Mouse (Mus musculus) heart, adult 2 months (tissue): Measurements from ENCODE around the gene Cep63.

Source experiments
- CTCF ChIP-seq: fragments of 200-600 bp; IDR thresholded peaks from 2 replicates; pipeline ENCODE4 v1.8.1; 2022; ENCODE audit warnings: antibody characterized with exemption, mild to moderate bottlenecking, moderate library complexity
- POLR2A ChIP-seq: fragments of 200-500 bp; IDR thresholded peaks from 2 replicates; pipeline ENCODE4 v1.6.1; 2011; ENCODE audit warnings: mild to moderate bottlenecking, low read depth, low read length, control low read depth; ENCODE audit not compliant: insufficient read depth

DNA sequence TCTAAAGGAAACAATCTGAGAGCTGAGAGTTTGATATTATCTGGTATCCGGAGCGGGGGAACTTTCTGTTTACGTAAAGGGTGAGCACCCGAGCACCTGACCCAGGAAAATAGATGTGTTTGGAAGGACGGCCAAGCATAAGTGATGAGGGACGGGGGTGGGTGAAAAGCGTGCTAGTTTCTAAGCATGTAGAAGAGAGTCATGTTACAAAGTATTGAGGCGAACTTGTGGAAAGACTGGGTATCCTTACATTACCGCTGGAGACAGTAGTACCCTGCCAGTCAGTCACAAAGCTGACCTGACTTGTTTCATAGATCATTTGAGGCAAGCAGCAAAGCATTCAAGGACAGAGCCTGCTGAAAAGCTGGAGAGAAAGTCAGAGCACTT, 498 bp upstream of the Cep63 start:
- no peak for TF ChIP-seq POLR2A
- TF ChIP-seq CTCF = no peak
